Mouse (Mus musculus): ENCODE measurements around the gene Shc4.

GRCm38 (mm10) chr2:125749330-125749729 is 25.4 kb upstream of the Shc4 start:
- TF ChIP-seq POLR2A (IDR thresholded peaks at IDR 0.05; ENCODE audit: control insufficient read depth, extremely low read depth, insufficient read depth, low read length, poor library complexity) (no peak), CTCF (IDR thresholded peaks at IDR 0.05; ENCODE audit: borderline replicate concordance, control insufficient read depth, extremely low read depth, insufficient read depth, low read length, poor library complexity) (no peak)

Measured in thymus, adult 2 months (tissue).